8 mouse cellular contexts compared by ENCODE assay signal in genomic region chr2:26901834-26902400, GRCm38 (mm10). TPM values are rescaled to one million over a fixed set of nuclear protein-coding genes. Genes with fewer than 3 reads are reported as not detected.
DNase-seq lines count a peak whose midpoint lies in the region; ATAC-seq and TF ChIP-seq lines count a peak whose summit lies in the region.

No protein-coding gene starts in this region.

- TF ChIP-seq CTCF in CH12.LX (conservative IDR thresholded peaks at IDR 0.05 in 1 of 2, IDR thresholded peaks at IDR 0.05 in 1 of 2; ENCODE audit: low read depth in 2 of 2, low read length in 2 of 2): no peak

- H3K4me3 ChIP-seq in heart, embryonic 13.5 days: peak overlapping the region; percentile 81
- H3K4me3 ChIP-seq in CH12.LX (replicated peaks in 1 of 3; ENCODE audit: low read depth in 2 of 3, low read length in 2 of 3, poor library complexity in 1 of 3): peak overlapping the region; percentile 75 to 97 (median 76)
- peak overlapping the region; percentile 84 for H3K4me3 ChIP-seq in forebrain, embryonic 16.5 days (replicated peaks; ENCODE audit: low read length)
- H3K4me3 ChIP-seq in liver, embryonic 16.5 days (ENCODE audit: low read depth, low read length): peak overlapping the region; percentile 84

- peak overlapping the region; percentile 93; the same call in 1 of the 2 replicates for H3K27ac ChIP-seq in heart, embryonic 13.5 days (replicated peaks)
- H3K27ac ChIP-seq in CH12.LX (ENCODE audit: insufficient read depth, low read depth): peak overlapping the region; percentile 63; the same call in 1 of the 2 replicates
- H3K27ac ChIP-seq in forebrain, embryonic 16.5 days (ENCODE audit: low read length): no peak overlapping the region
- H3K27ac ChIP-seq in liver, embryonic 16.5 days (ENCODE audit: low read length): peak overlapping the region; percentile 80

- no peaks in the 10 kb centered on the region for H3K9me3 ChIP-seq in heart, embryonic 13.5 days
- H3K9me3 ChIP-seq in CH12.LX (replicated peaks; ENCODE audit: low read length): no peaks in the 10 kb centered on the region
- no peaks in the 10 kb centered on the region for H3K9me3 ChIP-seq in forebrain, embryonic 16.5 days (ENCODE audit: control insufficient read depth, low read length)
- no peaks in the 10 kb centered on the region for H3K9me3 ChIP-seq in liver, embryonic 16.5 days (replicated peaks; ENCODE audit: control insufficient read depth, low read length)

- DNase-seq in heart, postnatal 36 days: no peak
- peak; percentile 50 for DNase-seq in CH12.LX (ENCODE audit: extremely low read depth)
- DNase-seq in left cerebral cortex, postnatal 25 days (ENCODE audit: low spot score in 2 of 2): no peak
- no peak for DNase-seq in thymus, postnatal 25 days
- no peak for DNase-seq in frontal cortex, adult 2 months (ENCODE audit: extremely low spot score in 1 of 2, low spot score in 1 of 2)

- in situ Hi-C loops in CH12.LX (cut with MboI; ENCODE audit: low pct_ligation_motif_present, low pct_unique_long_range_greater_than_20kb, low sequenced_read_pairs): no loop called here

- H3K4me1 ChIP-seq in heart, embryonic 13.5 days: peaks cover 24% of the 10 kb centered on the region
- H3K4me1 ChIP-seq in CH12.LX (ENCODE audit: control insufficient read depth in 1 of 2, insufficient read depth in 2 of 2): peaks cover 6 to 46% of the 10 kb centered on the region in 2 experiments
- peaks cover 23% of the 10 kb centered on the region for H3K4me1 ChIP-seq in forebrain, embryonic 16.5 days (replicated peaks; ENCODE audit: control insufficient read depth, insufficient read depth, low read length)
- H3K4me1 ChIP-seq in liver, embryonic 16.5 days (ENCODE audit: control insufficient read depth, low read depth, low read length): peaks cover 23% of the 10 kb centered on the region

- peaks cover 34% of the 10 kb centered on the region for H3K79me2 ChIP-seq in CH12.LX (replicated peaks; ENCODE audit: control insufficient read depth, extremely low read depth, insufficient read depth, poor library complexity, severe bottlenecking)

- no peak for TF ChIP-seq EP300 in CH12.LX (IDR thresholded peaks at IDR 0.05; ENCODE audit: low read length)

- intact Hi-C loops in heart, postnatal 36 days (cut with DNase I): loop anchor here (2.0 to 10.0 kb wide), 4 partner anchors 63 to 1400 kb away; partner anchors contain the start of genes Brd3os, C8g, Fbxw5 and Rexo4
- intact Hi-C loops in left cerebral cortex, postnatal 25 days (cut with DNase I): loop anchor here (5.0 to 10.0 kb wide), 2 partner anchors 260 to 587 kb away; partner anchors contain the start of gene Gpsm1

- no peak for TF ChIP-seq POLR2A in CH12.LX (IDR thresholded peaks at IDR 0.05; ENCODE audit: low read depth, low read length)

- 9% methylated on average over 7 of the region's 7 CpGs for WGBS in heart, embryonic 13.5 days
- WGBS in forebrain, embryonic 16.5 days: 11% methylated on average over 7 of the region's 7 CpGs
- WGBS in liver, embryonic 16.5 days (ENCODE audit: insufficient replicate concordance): 3% methylated on average over 7 of the region's 7 CpGs

- no peaks in the 10 kb centered on the region for H3K27me3 ChIP-seq in heart, embryonic 13.5 days (replicated peaks)
- no peaks in the 10 kb centered on the region for H3K27me3 ChIP-seq in CH12.LX (replicated peaks)
- no peaks in the 10 kb centered on the region for H3K27me3 ChIP-seq in forebrain, embryonic 16.5 days (replicated peaks; ENCODE audit: control insufficient read depth, insufficient read depth, low read length)
- no peaks in the 10 kb centered on the region for H3K27me3 ChIP-seq in liver, embryonic 16.5 days (ENCODE audit: control insufficient read depth, insufficient read depth, low read depth, low read length)

- H3K4me2 ChIP-seq in heart, embryonic 13.5 days: peak overlapping the region; percentile 81
- H3K4me2 ChIP-seq in CH12.LX (ENCODE audit: insufficient read depth, low read depth, poor library complexity, severe bottlenecking): peak overlapping the region; percentile 48
- peak overlapping the region; percentile 84 for H3K4me2 ChIP-seq in forebrain, embryonic 16.5 days (ENCODE audit: low read length)
- H3K4me2 ChIP-seq in liver, embryonic 16.5 days (ENCODE audit: low read depth, low read length): peak overlapping the region; percentile 78

- H3K36me3 ChIP-seq in heart, embryonic 13.5 days: peaks cover 61% of the 10 kb centered on the region
- H3K36me3 ChIP-seq in CH12.LX (replicated peaks in 1 of 2; ENCODE audit: control insufficient read depth in 1 of 2, insufficient read depth in 1 of 2, low read length in 1 of 2): peaks cover 47 to 79% of the 10 kb centered on the region in 2 experiments
- H3K36me3 ChIP-seq in forebrain, embryonic 16.5 days (ENCODE audit: control insufficient read depth, insufficient read depth): peaks cover 25% of the 10 kb centered on the region
- peaks cover 17% of the 10 kb centered on the region for H3K36me3 ChIP-seq in liver, embryonic 16.5 days (ENCODE audit: control insufficient read depth, insufficient read depth)

- no peak for ATAC-seq in heart, embryonic 13.5 days (ENCODE audit: extremely low read depth, insufficient number of reproducible peaks, low FRiP score, low TSS enrichment)
- no peak for ATAC-seq in forebrain, embryonic 16.5 days
- no peak for ATAC-seq in liver, embryonic 16.5 days (ENCODE audit: low read depth)

- peak overlapping the region; percentile 87 for H3K9ac ChIP-seq in heart, embryonic 13.5 days
- peak overlapping the region; percentile 95 for H3K9ac ChIP-seq in CH12.LX (ENCODE audit: insufficient read depth, low read depth)
- H3K9ac ChIP-seq in forebrain, embryonic 16.5 days (replicated peaks; ENCODE audit: low read depth, low read length): peak overlapping the region; percentile 70
- peak overlapping the region; percentile 80 for H3K9ac ChIP-seq in liver, embryonic 16.5 days (ENCODE audit: low read depth, low read length)

- TF ChIP-seq RAD21 in CH12.LX (IDR thresholded peaks at IDR 0.05; ENCODE audit: low read depth, low read length): no peak

- dilution Hi-C loops in CH12.LX (cut with MboI; ENCODE audit: extremely low pct_ligation_motif_present, extremely low pct_unique_long_range_greater_than_20kb, low sequenced_read_pairs): no loop called here

TF ChIP-seq in CH12.LX, 34 proteins besides CTCF, POLR2A, EP300 and RAD21 (continues in another document):
- TF ChIP-seq SIN3A (IDR thresholded peaks at IDR 0.05; ENCODE audit: low read length): no peak

RNA-seq across cellular contexts. Expression of gene Surf6, which starts 0.8 kb away (rescaled TPM):
- 12.8 and 13.2 TPM in 2 replicates for polyA plus RNA-seq in heart, embryonic 13.5 days (2015; fragmentation: Nextera tagmentation; extraction: Ambion mirVana)
- 10 to 100 TPM; 11.7 to 12.8 TPM for total RNA-seq in heart, postnatal 36 days (2021)
- total RNA-seq in CH12.LX (2012; rRNA removed) (29.0 and 37.4 TPM in 2 replicates), CH12.LX (2014; rRNA removed) (34.8 and 37.7 TPM in 2 replicates)
- 47.5 and 52.1 TPM in 2 replicates for polyA plus RNA-seq in CH12.LX (2012; ENCODE audit: insufficient read length, low read depth)
- polyA plus RNA-seq in forebrain, embryonic 16.5 days (2015; fragmentation: Nextera tagmentation; extraction: Ambion mirVana): 29.1 and 32.1 TPM in 2 replicates
- polyA plus RNA-seq in liver, embryonic 16.5 days (2015; fragmentation: Nextera tagmentation; extraction: Ambion mirVana): 8.7 and 9.4 TPM in 2 replicates
- 10 to 100 TPM; 23.4 to 28.0 TPM for total RNA-seq in left cerebral cortex, postnatal 25 days (2021)
- 20.2 and 20.8 TPM in 2 replicates for polyA plus RNA-seq in frontal cortex, adult 2 months (2012; rRNA removed)

RNA-seq across cellular contexts. Expression of gene Med22, which starts 8.6 kb away (rescaled TPM):
- polyA plus RNA-seq in heart, embryonic 13.5 days (2015; fragmentation: Nextera tagmentation; extraction: Ambion mirVana): 37.8 and 41.2 TPM in 2 replicates
- total RNA-seq in heart, postnatal 36 days (2021): 10 to 100 TPM; 22.3 to 27.1 TPM
- total RNA-seq in CH12.LX (2012; rRNA removed) (27.7 and 41.3 TPM in 2 replicates), CH12.LX (2014; rRNA removed) (34.4 and 42.1 TPM in 2 replicates)
- 35.4 and 37.3 TPM in 2 replicates for polyA plus RNA-seq in CH12.LX (2012; ENCODE audit: insufficient read length, low read depth)
- 177 and 180 TPM in 2 replicates for polyA plus RNA-seq in forebrain, embryonic 16.5 days (2015; fragmentation: Nextera tagmentation; extraction: Ambion mirVana)
- polyA plus RNA-seq in liver, embryonic 16.5 days (2015; fragmentation: Nextera tagmentation; extraction: Ambion mirVana): 19.5 and 20.8 TPM in 2 replicates
- total RNA-seq in left cerebral cortex, postnatal 25 days (2021): 10 to 100 TPM; 41.9 to 45.0 TPM
- polyA plus RNA-seq in frontal cortex, adult 2 months (2012; rRNA removed): 51.7 and 53.9 TPM in 2 replicates

RNA-seq across cellular contexts. Expression of gene Rpl7a, which starts 8.6 kb away (rescaled TPM):
- polyA plus RNA-seq in heart, embryonic 13.5 days (2015; fragmentation: Nextera tagmentation; extraction: Ambion mirVana): 364 and 394 TPM in 2 replicates
- total RNA-seq in heart, postnatal 36 days (2021): 100 to 1,000 TPM; 275 to 289 TPM
- total RNA-seq in CH12.LX (2012; rRNA removed): 3,395 and 3,529 TPM in 2 replicates
- total RNA-seq in CH12.LX (2014; rRNA removed): 3,077 and 3,396 TPM in 2 replicates
- polyA plus RNA-seq in CH12.LX (2012; ENCODE audit: insufficient read length, low read depth): 1,126 and 1,142 TPM in 2 replicates
- polyA plus RNA-seq in forebrain, embryonic 16.5 days (2015; fragmentation: Nextera tagmentation; extraction: Ambion mirVana): 494 and 501 TPM in 2 replicates
- 297 and 333 TPM in 2 replicates for polyA plus RNA-seq in liver, embryonic 16.5 days (2015; fragmentation: Nextera tagmentation; extraction: Ambion mirVana)
- 100 to 1,000 TPM; 229 to 238 TPM for total RNA-seq in left cerebral cortex, postnatal 25 days (2021)
- polyA plus RNA-seq in frontal cortex, adult 2 months (2012; rRNA removed): 705 and 741 TPM in 2 replicates

RNA-seq across cellular contexts. Expression of gene Surf2, which starts 14.2 kb away (rescaled TPM):
- polyA plus RNA-seq in heart, embryonic 13.5 days (2015; fragmentation: Nextera tagmentation; extraction: Ambion mirVana): 31.5 and 35.6 TPM in 2 replicates
- 10 to 100 TPM; 15.6 to 16.2 TPM for total RNA-seq in heart, postnatal 36 days (2021)
- total RNA-seq in CH12.LX (2012; rRNA removed): 28.7 and 36.9 TPM in 2 replicates
- 39.9 and 43.9 TPM in 2 replicates for total RNA-seq in CH12.LX (2014; rRNA removed)
- polyA plus RNA-seq in CH12.LX (2012; ENCODE audit: insufficient read length, low read depth): 74.5 and 77.1 TPM in 2 replicates
- 59.7 and 62.0 TPM in 2 replicates for polyA plus RNA-seq in forebrain, embryonic 16.5 days (2015; fragmentation: Nextera tagmentation; extraction: Ambion mirVana)
- 17.4 and 17.9 TPM in 2 replicates for polyA plus RNA-seq in liver, embryonic 16.5 days (2015; fragmentation: Nextera tagmentation; extraction: Ambion mirVana)
- 10 to 100 TPM; 33.4 to 37.1 TPM for total RNA-seq in left cerebral cortex, postnatal 25 days (2021)
- 54.6 and 58.2 TPM in 2 replicates for polyA plus RNA-seq in frontal cortex, adult 2 months (2012; rRNA removed)

RNA-seq across cellular contexts. Expression of gene Surf1, which starts 14.4 kb away (rescaled TPM):
- 43.4 and 44.3 TPM in 2 replicates for polyA plus RNA-seq in heart, embryonic 13.5 days (2015; fragmentation: Nextera tagmentation; extraction: Ambion mirVana)
- total RNA-seq in heart, postnatal 36 days (2021): 10 to 100 TPM; 52.0 to 54.5 TPM
- total RNA-seq in CH12.LX (2012; rRNA removed) (58.7 and 64.6 TPM in 2 replicates), CH12.LX (2014; rRNA removed) (43.4 and 48.1 TPM in 2 replicates)
- 83.9 and 86.9 TPM in 2 replicates for polyA plus RNA-seq in CH12.LX (2012; ENCODE audit: insufficient read length, low read depth)
- polyA plus RNA-seq in forebrain, embryonic 16.5 days (2015; fragmentation: Nextera tagmentation; extraction: Ambion mirVana): 69.9 and 82.1 TPM in 2 replicates
- polyA plus RNA-seq in liver, embryonic 16.5 days (2015; fragmentation: Nextera tagmentation; extraction: Ambion mirVana): 31.5 and 32.4 TPM in 2 replicates
- total RNA-seq in left cerebral cortex, postnatal 25 days (2021): 10 to 100 TPM; 89.6 to 98.4 TPM
- 128 and 129 TPM in 2 replicates for polyA plus RNA-seq in frontal cortex, adult 2 months (2012; rRNA removed)
